ENCODE assay signal across 17 mouse cellular contexts in genomic region chr12:110975385-110975784, GRCm38 (mm10). TPM values are rescaled to one million over a fixed set of nuclear protein-coding genes. Genes with fewer than 3 reads are reported as not detected.
DNase-seq lines count a peak whose midpoint lies in the region; ATAC-seq and TF ChIP-seq lines count a peak whose summit lies in the region.
"Had no signal": no experiment of that assay in that cellular context is flagged by ENCODE, and none has a peak within 500 bp of the region (broad histone marks: within the 10 kb centered on the region; RNA-seq: fewer than 3 reads in every experiment).

No protein-coding gene starts in this region.

- peaks cover 91% of the 10 kb centered on the region for H3K4me1 ChIP-seq in erythroblast, embryonic 14.5 days (ENCODE audit: control insufficient read depth)
- peaks cover 26% of the 10 kb centered on the region for H3K4me1 ChIP-seq in hindbrain, embryonic 10.5 days (replicated peaks)
- H3K4me1 ChIP-seq in hindbrain, postnatal 0 days (ENCODE audit: insufficient read depth, low read length): no peaks in the 10 kb centered on the region
- H3K4me1 ChIP-seq in liver, embryonic 16.5 days (ENCODE audit: control insufficient read depth, low read depth, low read length): peaks cover 81% of the 10 kb centered on the region

- no peak for TF ChIP-seq CTCF in hindbrain, postnatal 0 days (IDR thresholded peaks at IDR 0.05; ENCODE audit: low read depth)

- peaks cover 13% of the 10 kb centered on the region for H3K9me3 ChIP-seq in erythroblast, embryonic 14.5 days (ENCODE audit: control insufficient read depth, low read length)
- H3K9me3 ChIP-seq in hindbrain, embryonic 10.5 days: no peaks in the 10 kb centered on the region
- no peaks in the 10 kb centered on the region for H3K9me3 ChIP-seq in hindbrain, postnatal 0 days (ENCODE audit: low read length)
- no peaks in the 10 kb centered on the region for H3K9me3 ChIP-seq in liver, embryonic 16.5 days (replicated peaks; ENCODE audit: control insufficient read depth, low read length)
- H3K9me3 ChIP-seq: embryonic facial prominence, embryonic 12.5 days; limb, embryonic 10.5 days had no signal

- 87% methylated on average over 5 of the region's 5 CpGs for WGBS in hindbrain, embryonic 10.5 days
- 91% methylated on average over 5 of the region's 5 CpGs for WGBS in hindbrain, postnatal 0 days
- 83% methylated on average over 5 of the region's 5 CpGs for WGBS in liver, embryonic 16.5 days (ENCODE audit: insufficient replicate concordance)

- peaks cover 80% of the 10 kb centered on the region for H3K36me3 ChIP-seq in erythroblast, embryonic 14.5 days (ENCODE audit: control insufficient read depth)
- peaks cover 68% of the 10 kb centered on the region for H3K36me3 ChIP-seq in hindbrain, embryonic 10.5 days
- H3K36me3 ChIP-seq in hindbrain, postnatal 0 days (ENCODE audit: insufficient read depth, low read length): peaks cover 5% of the 10 kb centered on the region; the same call in 1 of the 2 replicates
- peaks cover 45% of the 10 kb centered on the region for H3K36me3 ChIP-seq in liver, embryonic 16.5 days (ENCODE audit: control insufficient read depth, insufficient read depth)

- H3K4me3 ChIP-seq in erythroblast, embryonic 14.5 days (replicated peaks): peak overlapping the region; percentile 81
- no peak overlapping the region for H3K4me3 ChIP-seq in hindbrain, embryonic 10.5 days
- H3K4me3 ChIP-seq in hindbrain, postnatal 0 days (ENCODE audit: low read length): no peak overlapping the region
- peak overlapping the region; percentile 90 for H3K4me3 ChIP-seq in liver, embryonic 16.5 days (ENCODE audit: low read depth, low read length)
- H3K4me3 ChIP-seq: embryonic facial prominence, embryonic 12.5 days; limb, embryonic 10.5 days had no signal

- H3K27me3 ChIP-seq in erythroblast, embryonic 14.5 days (ENCODE audit: control insufficient read depth): peaks cover 5% of the 10 kb centered on the region; the same call in 1 of the 2 replicates
- H3K27me3 ChIP-seq in hindbrain, embryonic 10.5 days (ENCODE audit: insufficient read depth, poor library complexity, severe bottlenecking): peaks cover 20% of the 10 kb centered on the region; the same call in 1 of the 2 replicates
- no peaks in the 10 kb centered on the region for H3K27me3 ChIP-seq in hindbrain, postnatal 0 days (ENCODE audit: insufficient read depth, low read length)
- H3K27me3 ChIP-seq in liver, embryonic 16.5 days (ENCODE audit: control insufficient read depth, insufficient read depth, low read depth, low read length): no peaks in the 10 kb centered on the region
- H3K27me3 ChIP-seq: embryonic facial prominence, embryonic 12.5 days; Patski had no signal

- no peak overlapping the region for H3K4me2 ChIP-seq in hindbrain, postnatal 0 days (ENCODE audit: low read depth, low read length)
- H3K4me2 ChIP-seq in liver, embryonic 16.5 days (ENCODE audit: low read depth, low read length): peak overlapping the region; percentile 84
- H3K4me2 ChIP-seq: embryonic facial prominence, embryonic 12.5 days; lung, embryonic 14.5 days had no signal

- H3K27ac ChIP-seq in hindbrain, embryonic 10.5 days: 0 out of 2 replicates have a peak overlapping the region, but pooled peaks have one; percentile 10
- no peak overlapping the region for H3K27ac ChIP-seq in hindbrain, postnatal 0 days
- H3K27ac ChIP-seq in liver, embryonic 16.5 days (ENCODE audit: low read length): peak overlapping the region; percentile 100
- H3K27ac ChIP-seq: embryonic facial prominence, embryonic 12.5 days; limb, embryonic 10.5 days; macrophage had no signal

- no peak for ATAC-seq in erythroblast, adult 5-6 weeks (replicated peaks; ENCODE audit: low FRiP score, poor library complexity, severe bottlenecking)
- no peak for ATAC-seq in hindbrain, postnatal 0 days
- ATAC-seq in liver, embryonic 16.5 days (ENCODE audit: low read depth): no peak
- ATAC-seq: midbrain, embryonic 16.5 days; Patski had no signal

- no peak overlapping the region for H3K9ac ChIP-seq in hindbrain, postnatal 0 days (replicated peaks; ENCODE audit: low read length)
- peak overlapping the region; percentile 45 for H3K9ac ChIP-seq in liver, embryonic 16.5 days (ENCODE audit: low read depth, low read length)
- H3K9ac ChIP-seq: embryonic facial prominence, embryonic 12.5 days; lung, embryonic 14.5 days had no signal

- no peak for DNase-seq in hindbrain, embryonic 10.5 days (ENCODE audit: low spot score)
- DNase-seq in hindbrain, postnatal 0 days (ENCODE audit: low spot score): no peak
- peak; percentile 28 for DNase-seq in gastrocnemius, postnatal 10 days
- no peak for DNase-seq in right cerebral cortex, postnatal 36 days (ENCODE audit: low spot score in 2 of 2)
- no peak for DNase-seq in retina, embryonic 14.5 days (ENCODE audit: low spot score)
- DNase-seq: layer of hippocampus, postnatal 36 days; lung, embryonic 14.5 days; right cerebral cortex, postnatal 14 days; thymus, postnatal 14 days had no signal

RNA-seq across cellular contexts. Expression of gene Ankrd9, which starts 3.5 kb away (rescaled TPM):
- polyA plus RNA-seq in erythroblast, embryonic 14.5 days (2012): 11.8 and 12.2 TPM in 2 replicates
- 29.8 and 52.2 TPM in 2 replicates for total RNA-seq in erythroblast, adult 5-6 weeks (2015; ENCODE audit: low replicate concordance)
- 66.5 and 82.1 TPM in 2 replicates for total RNA-seq in erythroblast, adult 5-6 weeks (2017; ENCODE audit: low replicate concordance)
- 16.2 and 16.6 TPM in 2 replicates for polyA plus RNA-seq in hindbrain, embryonic 10.5 days (2016; fragmentation: Nextera tagmentation; extraction: Ambion mirVana)
- total RNA-seq in hindbrain, postnatal 0 days (2014; rRNA removed): 14.3 and 21.1 TPM in 2 replicates
- polyA plus RNA-seq in hindbrain, postnatal 0 days (2015; fragmentation: Nextera tagmentation; extraction: Ambion mirVana): 12.8 and 14.8 TPM in 2 replicates
- total RNA-seq in gastrocnemius, postnatal 10 days (2021): 100 to 1,000 TPM in 1 of 2 experiments, 10 to 100 TPM in 1; 20.3 to 102 TPM
- polyA plus RNA-seq in liver, embryonic 16.5 days (2015; fragmentation: Nextera tagmentation; extraction: Ambion mirVana): 54.7 and 55.9 TPM in 2 replicates

Comparison
In these comparisons a context has a peak if more than half of its experiments do, and no peak if none do; other contexts are left out.
1. H3K4me3 ChIP-seq: peak in erythroblast, embryonic 14.5 days (single experiment) and liver, embryonic 16.5 days (single experiment); none in hindbrain, embryonic 10.5 days (single experiment) and hindbrain, postnatal 0 days (single experiment).